Mouse (Mus musculus): ENCODE measurements around the gene Gpx3.
"Not testable (repeated sequence)": the region's sequence is repeated elsewhere in the genome, so short reads cannot be mapped to it uniquely, and the experiment has no call there.

Gpx3 gene

GRCm38 (mm10) chr11:54879922-54880321, 22.3 kb upstream of the Gpx3 start:
- no peak for ATAC-seq (ENCODE audit: low TSS enrichment)

DNA sequence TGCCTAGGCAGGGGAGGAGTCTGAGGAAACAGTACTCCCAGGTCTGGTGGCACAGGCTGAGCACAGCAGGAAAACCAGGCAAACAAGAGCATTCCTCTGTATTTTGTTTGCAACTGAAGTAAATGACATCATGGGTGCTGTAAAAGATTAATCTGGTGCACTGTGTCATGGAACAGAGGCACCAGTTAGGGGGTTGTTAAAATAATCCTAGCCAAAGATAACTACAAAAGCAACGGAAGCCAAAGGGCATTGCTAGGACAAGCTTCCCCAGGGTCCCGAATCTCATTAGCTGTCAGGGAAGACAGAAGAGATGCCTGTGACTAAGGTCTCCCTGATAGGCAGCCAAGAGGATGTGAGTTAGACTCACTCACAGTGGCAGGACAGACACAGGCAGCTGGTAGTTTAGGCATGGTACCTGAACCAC, 21.2 kb upstream of the Gpx3 start:
- no peak for ATAC-seq (ENCODE audit: low TSS enrichment)

- no peak for ATAC-seq (ENCODE audit: low TSS enrichment)
These were observed 19.6 kb upstream of the Gpx3 start for GRCm38 (mm10) chr11:54882671-54883070.

- no peak for ATAC-seq (ENCODE audit: low TSS enrichment)
These were observed 17.9 kb upstream of the Gpx3 start for GRCm38 (mm10) chr11:54884197-54884828.

DNA sequence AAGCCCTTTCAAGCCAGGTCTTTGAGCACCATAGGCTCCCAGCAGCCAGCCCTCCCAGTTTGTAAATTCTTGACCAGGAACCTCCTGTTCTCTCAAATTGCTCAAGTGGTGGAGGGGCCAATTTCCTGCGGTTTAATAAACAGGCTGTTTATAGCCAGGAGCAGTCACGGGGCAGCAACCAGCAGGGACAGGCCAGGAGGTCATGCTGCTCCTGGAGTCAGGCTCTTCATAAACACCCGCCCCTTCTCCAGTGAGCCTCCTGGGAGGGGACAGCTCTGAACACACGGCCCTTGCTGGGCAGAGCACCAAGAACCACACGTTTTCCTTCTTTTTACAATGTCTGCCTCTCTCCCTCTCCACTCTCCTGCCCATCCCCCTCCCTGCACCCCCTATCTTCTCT, 17.3 kb upstream of the Gpx3 start:
- ATAC-seq (ENCODE audit: low TSS enrichment) = no peak

GRCm38 (mm10) chr11:54885406-54885805, 16.8 kb upstream of the Gpx3 start:
- ATAC-seq (ENCODE audit: low TSS enrichment) = no peak

- no peak for ATAC-seq (ENCODE audit: low TSS enrichment)
These were observed 14.3 kb upstream of the Gpx3 start for GRCm38 (mm10) chr11:54887927-54888326.

GRCm38 (mm10) chr11:54891341-54891740, 10.9 kb upstream of the Gpx3 start:
- ATAC-seq (ENCODE audit: low TSS enrichment) = no peak

DNA sequence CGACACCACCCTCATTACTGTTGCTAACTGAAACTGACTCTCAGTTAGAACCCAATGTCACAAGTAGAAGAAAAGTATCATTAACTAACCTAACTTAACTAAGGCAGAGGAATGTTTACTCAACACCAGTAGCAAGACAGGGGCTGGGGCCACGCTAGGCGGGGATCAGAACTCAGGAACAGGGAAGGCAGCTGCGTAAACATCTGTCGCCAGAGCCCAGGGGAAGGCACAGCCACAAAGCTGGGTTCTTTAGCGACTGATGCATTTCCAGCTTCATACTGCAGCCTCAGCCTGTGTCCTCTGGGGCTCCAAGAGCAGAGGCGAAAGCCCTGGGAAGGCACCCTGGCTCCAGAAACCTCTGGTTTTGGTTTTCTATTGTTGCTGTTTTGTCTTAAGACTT, 10.2 kb upstream of the Gpx3 start:
- no peak for ATAC-seq (ENCODE audit: low TSS enrichment)

DNA sequence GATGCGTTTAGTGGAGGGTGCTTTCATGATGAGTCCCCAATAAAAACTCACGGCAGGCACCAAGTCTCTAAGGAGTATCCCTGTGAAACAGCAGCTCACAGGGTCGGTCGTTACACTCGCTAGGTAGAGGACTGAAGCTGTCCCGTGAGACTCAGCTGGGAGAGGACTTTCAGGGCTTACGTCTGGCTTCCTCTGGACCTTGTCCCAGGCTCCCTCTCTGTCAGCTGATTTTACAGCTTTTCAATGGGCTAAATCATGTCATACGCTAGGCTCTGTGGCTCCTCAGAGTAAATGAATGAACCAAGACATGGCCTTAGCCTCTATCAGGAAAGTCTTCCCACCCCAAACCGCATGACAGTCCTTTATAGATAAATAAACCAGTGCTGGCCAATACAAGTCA, 7.7 kb upstream of the Gpx3 start:
- no peak for ATAC-seq (ENCODE audit: low TSS enrichment)

DNA sequence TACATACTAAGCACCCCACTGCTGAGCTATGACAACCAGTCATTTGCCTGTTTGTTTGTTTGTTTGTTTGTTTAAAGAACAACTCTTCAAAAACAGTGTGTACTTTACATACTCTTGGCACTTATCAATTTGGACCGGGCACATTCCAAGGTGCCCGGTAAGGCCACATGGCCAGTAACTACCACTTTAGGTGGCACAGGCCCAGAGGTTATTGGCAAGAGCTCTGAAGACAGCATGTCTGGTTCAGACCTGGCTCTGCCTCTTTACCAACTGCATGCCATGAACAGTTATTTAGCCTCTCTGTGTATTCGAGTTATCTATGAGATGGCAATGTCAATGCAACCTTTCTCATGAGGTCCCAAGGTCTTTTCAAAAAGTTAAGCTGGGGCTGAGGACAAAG, 5.6 kb upstream of the Gpx3 start:
- not testable (repeated sequence) for ATAC-seq (ENCODE audit: low TSS enrichment)

GRCm38 (mm10) chr11:54897470-54897869, 4.8 kb upstream of the Gpx3 start:
- ATAC-seq (ENCODE audit: low TSS enrichment) = no peak

- no peak for ATAC-seq (ENCODE audit: low TSS enrichment)
These were observed 2.6 kb upstream of the Gpx3 start for GRCm38 (mm10) chr11:54899657-54900056.

GRCm38 (mm10) chr11:54903339-54903738, 1.1 kb downstream of the Gpx3 start:
- no peak for ATAC-seq (ENCODE audit: low TSS enrichment)

- no peak for ATAC-seq (ENCODE audit: low TSS enrichment)
These were observed 1.9 kb downstream of the Gpx3 start for GRCm38 (mm10) chr11:54903940-54904706.

DNA sequence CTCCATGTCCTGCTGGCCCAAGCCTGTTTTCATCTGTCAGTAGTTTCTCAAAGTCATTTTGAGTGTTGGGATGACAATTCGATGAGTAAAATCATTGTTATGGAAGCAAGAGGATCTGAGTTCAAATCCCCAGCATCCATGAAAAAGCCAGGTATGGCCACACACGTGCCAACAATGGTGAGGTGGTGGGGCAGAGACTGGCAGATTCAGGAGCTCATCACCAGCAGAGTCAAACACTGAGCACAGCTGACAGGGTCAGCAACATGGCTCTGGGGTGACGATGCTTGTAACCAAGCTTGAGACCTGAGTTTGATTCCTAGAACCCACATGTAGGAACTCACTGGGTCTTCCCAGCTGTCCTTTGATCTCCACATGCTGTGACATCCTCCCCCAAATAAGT, 2.8 kb downstream of the Gpx3 start:
- ATAC-seq (ENCODE audit: low TSS enrichment) = no peak

DNA sequence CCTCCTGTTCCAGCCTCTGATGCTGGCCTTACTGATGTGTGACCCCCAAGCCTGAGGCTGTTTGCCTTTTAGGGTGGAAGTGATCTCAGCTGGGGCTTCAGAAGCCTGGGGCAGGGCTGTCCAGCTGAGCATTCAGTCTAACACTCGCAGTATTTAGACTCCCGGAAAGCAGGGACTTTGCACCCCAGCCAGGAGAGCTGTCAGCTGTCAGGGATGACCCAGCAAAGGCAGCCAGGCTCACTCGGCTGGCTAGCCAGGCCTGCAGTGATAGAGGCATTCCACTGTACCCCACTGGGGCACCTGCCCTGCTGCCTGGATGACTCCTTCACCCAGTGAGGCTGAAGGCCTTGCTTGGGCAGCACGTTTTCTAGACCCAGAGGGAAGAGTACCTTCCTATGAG, 3.7 kb downstream of the Gpx3 start:
- no peak for ATAC-seq (ENCODE audit: low TSS enrichment)

DNA sequence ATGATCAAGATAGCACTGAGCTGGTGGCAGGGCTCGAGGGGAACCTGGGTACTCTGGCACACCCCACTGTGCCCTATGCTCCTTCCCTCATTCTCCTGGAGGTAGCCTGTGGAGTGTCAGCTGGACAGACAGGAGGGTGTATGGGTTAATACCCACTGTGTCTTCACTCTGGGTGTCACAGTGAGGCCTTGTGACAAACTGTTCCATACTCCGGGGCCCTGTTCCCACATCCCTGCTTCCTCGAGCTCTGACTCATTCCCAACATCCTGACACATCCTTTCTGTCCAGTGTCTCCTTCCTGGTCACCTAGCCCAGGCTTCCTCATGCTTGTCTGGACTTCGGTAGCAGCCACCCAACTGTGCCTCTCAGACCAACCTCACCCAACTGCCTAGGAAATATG, 4.2 kb downstream of the Gpx3 start:
- no peak for ATAC-seq (ENCODE audit: low TSS enrichment)

GRCm38 (mm10) chr11:54907259-54907658, 5.0 kb downstream of the Gpx3 start:
- ATAC-seq (ENCODE audit: low TSS enrichment) = no peak

DNA sequence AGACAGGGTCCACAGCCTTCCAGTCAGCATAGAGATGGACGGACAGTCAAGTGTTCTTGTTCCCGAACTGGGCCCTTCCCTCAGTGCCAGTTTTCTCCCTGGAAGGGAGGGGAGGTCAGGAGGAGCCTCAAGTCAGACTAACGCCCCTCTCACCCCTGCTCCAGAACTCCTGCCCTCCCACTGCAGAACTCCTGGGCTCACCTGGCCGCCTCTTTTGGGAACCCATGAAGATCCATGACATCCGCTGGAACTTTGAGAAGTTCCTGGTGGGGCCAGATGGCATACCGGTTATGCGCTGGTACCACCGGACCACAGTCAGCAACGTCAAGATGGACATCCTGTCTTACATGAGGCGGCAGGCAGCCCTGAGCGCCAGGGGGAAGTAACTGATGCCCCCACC, 7.0 kb downstream of the Gpx3 start:
- ATAC-seq (ENCODE audit: low TSS enrichment) = no peak

- ATAC-seq (ENCODE audit: low TSS enrichment) = no peak
These were observed 7.9 kb downstream of the Gpx3 start for GRCm38 (mm10) chr11:54910081-54910665.

- ATAC-seq (ENCODE audit: low TSS enrichment) = no peak
These were observed 8.9 kb downstream of the Gpx3 start for GRCm38 (mm10) chr11:54911201-54911600.

Measured in frontal cortex, adult (tissue).